Mouse (Mus musculus) heart, adult 2 months (tissue): ENCODE measurements at regions not wholly inside any gene's neighbourhood (a gene's known extent, or its start where the extent isn't known, plus 50 kb on each side); places are given as distances from the start of the nearest gene placed in this dataset.

Experiments
- CTCF ChIP-seq: fragments of 200-600 bp; IDR thresholded peaks from 2 replicates; pipeline ENCODE4 v1.8.1; 2022; ENCODE audit warnings: antibody characterized with exemption, mild to moderate bottlenecking, moderate library complexity
- EP300 ChIP-seq: fragments of 200-500 bp; IDR thresholded peaks from 2 replicates; pipeline ENCODE4 v1.6.1; 2011; ENCODE audit warnings: low read depth, low read length, control low read depth; ENCODE audit not compliant: insufficient read depth
- POLR2A ChIP-seq: fragments of 200-500 bp; IDR thresholded peaks from 2 replicates; pipeline ENCODE4 v1.6.1; 2011; ENCODE audit warnings: mild to moderate bottlenecking, low read depth, low read length, control low read depth; ENCODE audit not compliant: insufficient read depth

GRCm38 (mm10) chr19:18353960-18354359 lies 277.7 kb downstream of the Ostf1 start:
- TF ChIP-seq EP300, result no peak
- no peak for TF ChIP-seq CTCF
- no peak for TF ChIP-seq POLR2A
